Mouse (Mus musculus) erythroblast, embryonic 14.5 days (primary cell): ENCODE measurements around the gene Macf1. TPM values are rescaled to one million over a fixed set of nuclear protein-coding genes. Genes with fewer than 3 reads are reported as not detected.
"Not testable (repeated sequence)": the region's sequence is repeated elsewhere in the genome, so short reads cannot be mapped to it uniquely, and the experiment has no call there.

Experiments used
- H3K27me3 ChIP-seq: 2 replicates; pipeline ENCODE4 v1.6.1; 2012; ENCODE audit warnings: inconsistent platforms; ENCODE audit not compliant: control insufficient read depth
- H3K36me3 ChIP-seq: 2 replicates; pipeline ENCODE4 v1.6.1; 2012; ENCODE audit warnings: mild to moderate bottlenecking, inconsistent platforms; ENCODE audit not compliant: control insufficient read depth
- H3K4me1 ChIP-seq: 2 replicates; pipeline ENCODE4 v1.6.1; 2012; ENCODE audit warnings: inconsistent platforms; ENCODE audit not compliant: control insufficient read depth
- H3K4me3 ChIP-seq: replicated peaks from 2 replicates; pipeline ENCODE3; 2012; ENCODE audit warnings: moderate library complexity, mild to moderate bottlenecking, inconsistent platforms
- H3K9me3 ChIP-seq: 2 replicates; pipeline ENCODE4 v1.6.1; 2012; ENCODE audit warnings: low read length, inconsistent platforms, mixed read lengths; ENCODE audit not compliant: control insufficient read depth
- GATA1 ChIP-seq: IDR thresholded peaks from 2 replicates; pipeline ENCODE4 v1.6.1; 2012; ENCODE audit warnings: low read length, inconsistent platforms, mixed read lengths
- TAL1 ChIP-seq: IDR thresholded peaks from 3 replicates; pipeline ENCODE4 v1.6.1; 2012; ENCODE audit warnings: low read length, inconsistent platforms, mixed read lengths
- polyA plus RNA-seq: library from polyadenylated mRNA; stranded (reverse); fragments of >175 nt; gene quantifications from 2 replicates; pipeline ENCODE4 v1.2.3, GENCODE M21; 2012

The Macf1 gene
- polyA plus RNA-seq, 1 experiment = 5.5 TPM

DNA sequence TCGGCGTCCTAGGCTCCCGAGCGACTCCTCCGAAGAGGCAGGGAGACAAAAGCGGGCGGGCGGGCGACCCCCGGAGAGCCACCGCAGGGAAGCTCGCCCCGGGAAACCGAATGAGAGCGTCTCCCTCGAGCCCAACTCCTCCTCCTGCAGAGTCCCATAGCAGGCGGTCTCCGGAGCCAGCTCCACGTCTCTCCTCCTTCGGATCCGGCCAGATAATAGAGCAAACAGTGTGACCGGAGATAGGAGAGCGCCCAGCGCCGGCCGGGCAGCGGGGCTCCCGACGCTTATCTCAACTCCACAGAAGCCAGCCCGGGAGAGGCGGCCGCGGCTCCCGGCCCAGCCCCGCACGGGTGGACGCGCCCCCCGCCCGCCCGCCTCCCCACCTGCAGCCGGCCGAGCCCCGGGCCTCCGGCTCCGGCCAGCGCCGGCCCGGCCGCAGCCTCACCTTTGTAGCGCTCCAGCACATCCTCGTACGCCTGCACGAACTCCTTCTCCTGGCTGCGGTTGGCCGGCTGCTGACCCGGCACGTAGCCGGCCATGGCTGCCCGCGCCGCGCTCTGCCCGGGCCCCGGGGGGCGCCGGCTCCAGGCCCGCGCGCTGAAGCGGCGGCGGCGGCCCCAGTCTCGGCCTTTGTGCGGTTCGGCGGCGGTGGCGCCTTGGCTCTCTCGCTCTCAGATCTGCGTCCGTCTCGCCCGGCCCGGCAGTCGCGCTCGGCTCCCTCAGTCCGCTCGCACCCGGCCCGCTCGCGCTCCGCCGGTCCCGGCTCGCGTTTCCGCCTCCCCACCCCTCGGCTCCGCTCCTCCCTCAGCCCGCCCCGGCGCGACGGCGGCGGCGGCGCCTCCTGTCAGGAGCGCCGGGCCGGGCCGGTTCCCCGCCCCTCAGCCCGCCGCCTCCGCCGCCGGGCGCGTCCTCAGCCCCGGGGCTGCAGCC, 19.9 kb downstream of the Macf1 start:
- peaks cover 57% of the 10 kb centered on the region for H3K4me1 ChIP-seq
- TF ChIP-seq TAL1 = peak; percentile 35; the same call in 1 of the 3 replicates
- peak; percentile 41 for TF ChIP-seq GATA1
- peak overlapping the region; percentile 87 for H3K4me3 ChIP-seq
- H3K9me3 ChIP-seq = no peaks in the 10 kb centered on the region
- H3K36me3 ChIP-seq = peaks cover 9% of the 10 kb centered on the region
- peaks cover 16% of the 10 kb centered on the region for H3K27me3 ChIP-seq

DNA sequence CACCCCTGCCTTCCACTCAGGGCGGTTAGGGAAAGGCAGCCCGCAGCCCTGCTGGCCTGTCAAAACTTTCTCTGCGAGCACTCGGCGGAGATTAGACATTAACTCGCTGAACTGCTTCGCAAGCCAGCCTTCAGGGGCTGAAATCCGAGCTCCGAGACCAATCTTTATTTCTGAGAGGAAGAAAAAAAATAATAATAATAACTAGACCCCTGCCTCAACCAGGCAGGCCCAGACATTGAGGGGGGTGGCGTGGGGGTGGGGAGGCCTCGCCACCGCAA, 20.5 kb downstream of the Macf1 start:
- peak overlapping the region; percentile 87 for H3K4me3 ChIP-seq
- no peak for TF ChIP-seq TAL1
- no peak for TF ChIP-seq GATA1
- peaks cover 9% of the 10 kb centered on the region for H3K36me3 ChIP-seq
- peaks cover 61% of the 10 kb centered on the region for H3K4me1 ChIP-seq
- H3K9me3 ChIP-seq = no peaks in the 10 kb centered on the region
- peaks cover 16% of the 10 kb centered on the region for H3K27me3 ChIP-seq

DNA sequence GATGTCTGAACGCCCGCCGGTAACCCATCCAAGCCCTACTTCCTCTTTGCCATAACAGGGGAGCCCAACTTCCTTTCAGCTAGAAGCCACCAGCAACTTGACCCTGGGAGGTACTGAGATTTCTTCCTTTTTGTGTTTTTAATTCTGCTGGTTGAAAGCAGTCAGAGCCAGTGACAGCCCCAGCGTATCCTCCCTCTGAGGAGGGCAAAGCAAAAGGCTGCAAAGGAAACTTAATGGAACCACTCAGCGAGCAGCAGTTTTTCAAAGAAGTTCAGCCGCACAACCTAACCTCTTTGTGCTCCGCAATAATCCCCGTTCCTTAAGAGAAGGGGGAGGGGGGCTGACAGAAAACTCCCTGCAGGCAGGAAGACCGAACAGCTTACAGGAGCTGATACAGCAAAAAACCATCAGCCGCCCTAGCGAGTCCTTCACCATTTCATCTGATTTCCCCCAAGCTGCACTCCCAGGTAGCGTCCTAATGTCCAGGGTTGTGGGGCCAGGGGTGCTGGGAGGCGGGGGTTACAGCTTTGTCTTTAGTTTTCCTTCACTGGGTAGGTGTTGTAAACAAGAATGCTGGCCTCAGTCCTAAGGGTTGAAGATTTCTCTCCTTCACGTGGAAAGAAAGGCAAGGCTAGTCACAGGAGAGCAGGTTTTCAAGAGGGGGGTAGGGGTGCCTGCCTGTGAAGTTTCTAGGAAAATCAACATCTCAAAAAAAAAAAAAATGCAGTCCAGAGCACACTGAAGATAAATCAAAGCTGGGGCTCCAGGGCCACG, 21.1 kb downstream of the Macf1 start:
- Histone ChIP-seq H3K4me1 (peaks cover 63% of the 10 kb centered on the region), H3K4me3 (peak overlapping the region; percentile 87), H3K27me3 (peaks cover 16% of the 10 kb centered on the region), H3K9me3 (no peaks in the 10 kb centered on the region), H3K36me3 (peaks cover 9% of the 10 kb centered on the region)
- TF ChIP-seq GATA1 (no peak), TAL1 (no peak)

DNA sequence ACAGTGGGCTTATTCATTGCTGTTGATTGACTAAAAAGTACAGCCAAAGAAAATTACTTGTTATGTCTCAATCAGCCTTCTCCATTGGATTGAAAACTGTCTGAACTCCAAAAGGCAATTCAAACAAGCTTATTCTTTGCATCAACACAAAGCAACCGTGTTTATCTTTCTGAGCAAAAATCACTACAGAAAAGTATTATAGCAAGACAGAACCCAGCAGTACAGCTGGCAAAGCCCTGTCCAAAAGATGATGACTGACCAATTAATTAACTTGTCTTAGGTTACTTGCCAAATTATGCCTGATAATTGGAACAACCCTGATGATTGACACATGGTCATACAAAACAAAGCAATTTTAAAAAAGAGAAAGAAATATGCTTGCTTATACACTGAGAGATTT, 26.0 kb downstream of the Macf1 start:
- TF ChIP-seq GATA1 (no peak), TAL1 (no peak)
- Histone ChIP-seq H3K4me3 (no peak overlapping the region), H3K9me3 (no peaks in the 10 kb centered on the region), H3K36me3 (peaks cover 12% of the 10 kb centered on the region), H3K4me1 (peaks cover 58% of the 10 kb centered on the region), H3K27me3 (peaks cover 12% of the 10 kb centered on the region)

DNA sequence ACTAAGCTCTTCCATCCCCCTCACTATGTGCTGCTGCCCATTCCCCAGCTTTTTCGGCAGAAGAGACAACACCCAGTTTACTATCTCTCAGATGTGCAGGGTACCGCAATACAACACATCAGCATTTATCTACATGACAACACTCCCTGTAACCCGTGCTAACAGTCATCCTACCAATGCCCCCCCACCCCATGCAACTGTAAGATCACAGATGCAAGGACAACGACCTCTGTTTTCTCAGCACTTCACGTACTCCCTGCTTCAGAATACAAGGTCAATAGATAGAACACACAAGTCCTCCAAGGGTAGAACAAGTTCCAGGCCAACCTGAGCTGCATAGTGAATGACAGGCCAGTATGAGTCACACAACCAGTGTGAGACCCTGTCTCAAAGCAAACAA, 28.9 kb downstream of the Macf1 start:
- TF ChIP-seq TAL1 = no peak
- TF ChIP-seq GATA1 = no peak
- peaks cover 3% of the 10 kb centered on the region for H3K36me3 ChIP-seq
- H3K9me3 ChIP-seq = no peaks in the 10 kb centered on the region
- H3K4me3 ChIP-seq = no peak overlapping the region
- H3K4me1 ChIP-seq = peaks cover 41% of the 10 kb centered on the region
- H3K27me3 ChIP-seq = no peaks in the 10 kb centered on the region

DNA sequence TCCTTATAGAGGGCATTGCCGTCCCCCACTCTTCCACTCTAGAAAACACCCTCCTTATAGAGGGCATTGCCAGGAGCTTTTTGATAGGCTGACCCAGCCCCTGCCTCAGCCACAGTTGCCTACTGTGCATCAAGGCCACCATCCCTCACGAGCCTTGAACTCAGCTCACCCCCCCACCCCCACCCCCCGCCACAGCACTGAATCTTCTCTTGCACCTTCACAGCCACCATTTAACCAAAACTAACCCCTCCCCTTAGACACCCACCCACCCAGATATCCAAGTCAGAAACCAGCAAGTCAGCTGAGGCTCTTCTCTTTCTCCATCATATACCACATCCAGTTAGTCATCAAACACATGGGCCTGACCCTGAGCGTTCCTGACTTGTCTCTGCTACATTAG, 29.6 kb downstream of the Macf1 start:
- peaks cover 41% of the 10 kb centered on the region for H3K4me1 ChIP-seq
- no peaks in the 10 kb centered on the region for H3K9me3 ChIP-seq
- no peak overlapping the region for H3K4me3 ChIP-seq
- H3K36me3 ChIP-seq = peaks cover 3% of the 10 kb centered on the region
- H3K27me3 ChIP-seq = no peaks in the 10 kb centered on the region
- TF ChIP-seq TAL1 (no peak), GATA1 (no peak)

DNA sequence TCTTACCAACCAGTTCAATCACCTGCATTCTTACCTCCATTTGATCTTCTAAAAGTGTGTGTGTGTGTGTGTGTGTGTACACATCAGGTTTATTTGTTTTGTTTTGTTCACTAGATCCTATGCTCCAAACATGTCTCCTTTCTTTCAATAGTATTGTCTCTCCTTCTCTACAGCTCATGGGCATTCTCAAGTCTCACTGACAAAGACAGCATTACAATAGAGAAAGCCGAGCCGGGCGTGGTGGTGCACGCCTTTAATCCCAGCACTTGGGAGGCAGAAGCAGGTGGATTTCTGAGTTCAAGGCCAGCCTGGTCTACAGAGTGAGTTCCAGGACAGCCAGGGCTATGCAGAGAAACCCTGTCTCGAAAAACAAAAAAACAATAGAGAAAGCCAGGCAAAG, 30.7 kb downstream of the Macf1 start:
- H3K4me3 ChIP-seq, H3K27me3 ChIP-seq, H3K36me3 ChIP-seq, H3K9me3 ChIP-seq: not testable (repeated sequence)
- H3K4me1 ChIP-seq = peaks cover 35% of the 10 kb centered on the region

DNA sequence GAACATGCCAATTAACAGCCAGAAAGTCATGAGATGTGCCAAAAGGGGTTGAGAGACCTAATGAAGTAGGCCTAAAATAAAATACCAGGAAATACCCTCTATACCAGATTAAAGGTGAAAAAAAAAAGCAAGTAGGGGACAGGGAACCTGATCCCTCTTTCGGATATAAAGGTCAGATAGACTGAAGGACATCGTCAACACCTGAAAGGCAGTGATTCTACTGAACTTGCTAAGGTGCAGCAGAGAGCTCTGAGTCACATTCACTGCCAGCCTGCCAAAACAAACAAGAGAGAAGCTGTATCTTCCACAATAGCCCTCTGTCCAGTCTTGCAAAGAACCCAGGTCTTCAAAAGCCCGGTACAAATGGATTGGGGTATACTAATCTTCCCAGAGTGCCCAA, 32.0 kb downstream of the Macf1 start:
- H3K4me1 ChIP-seq = peaks cover 33% of the 10 kb centered on the region
- no peaks in the 10 kb centered on the region for H3K9me3 ChIP-seq

DNA sequence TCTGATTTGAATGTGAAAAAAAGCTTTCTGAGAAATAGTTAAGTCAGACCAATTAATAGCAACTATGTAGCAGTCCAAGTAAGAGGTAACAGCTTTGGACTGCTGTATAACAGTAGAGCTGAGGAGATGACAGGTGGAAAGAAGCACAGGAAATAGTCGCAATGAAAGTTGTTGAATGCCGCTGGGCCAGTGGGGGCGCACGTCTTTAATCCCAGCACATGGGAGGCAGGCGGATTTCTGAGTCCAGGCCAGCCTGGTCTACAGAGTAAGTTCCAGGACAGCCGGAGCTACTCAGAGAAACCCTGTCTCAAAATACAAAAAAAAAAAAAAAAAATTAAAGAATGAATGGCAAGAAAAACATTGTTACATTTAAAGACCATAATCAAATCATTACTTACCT, 35.0 kb downstream of the Macf1 start:
- H3K27me3 ChIP-seq = no peaks in the 10 kb centered on the region
- H3K4me1 ChIP-seq = peaks cover 10% of the 10 kb centered on the region
- no peak for TF ChIP-seq GATA1
- no peak for TF ChIP-seq TAL1
- no peaks in the 10 kb centered on the region for H3K9me3 ChIP-seq
- H3K36me3 ChIP-seq = no peaks in the 10 kb centered on the region; the same call in 1 of the 2 replicates
- no peak overlapping the region for H3K4me3 ChIP-seq

More for the DNA sequence above, 32.0 kb downstream of the Macf1 start:
- Histone ChIP-seq H3K4me3 (no peak overlapping the region), H3K36me3 (peaks cover 3% of the 10 kb centered on the region), H3K27me3 (no peaks in the 10 kb centered on the region)
- no peak for TF ChIP-seq TAL1
- no peak for TF ChIP-seq GATA1
